ENCODE assay signal across 17 mouse cellular contexts in genomic region chr7:39675124-39675846, GRCm38 (mm10).
DNase-seq lines count a peak whose midpoint lies in the region; ATAC-seq and TF ChIP-seq lines count a peak whose summit lies in the region.
"Had no signal": no experiment of that assay in that cellular context is flagged by ENCODE, and none has a peak within 500 bp of the region (broad histone marks: within the 10 kb centered on the region; RNA-seq: fewer than 3 reads in every experiment).

No protein-coding gene starts in this region.

- TF ChIP-seq CTCF in kidney, postnatal 0 days (IDR thresholded peaks at IDR 0.05; ENCODE audit: low read depth): no peak

- H3K4me3 ChIP-seq in kidney, postnatal 0 days (replicated peaks; ENCODE audit: low read depth, low read length): no peak overlapping the region
- H3K4me3 ChIP-seq: forebrain, embryonic 13.5 days; midbrain, embryonic 12.5 days; neural tube, embryonic 12.5 days had no signal

- no peaks in the 10 kb centered on the region for H3K27me3 ChIP-seq in kidney, postnatal 0 days (ENCODE audit: insufficient read depth, low read length)
- H3K27me3 ChIP-seq: forebrain, embryonic 13.5 days; midbrain, embryonic 12.5 days; neural tube, embryonic 12.5 days had no signal

- H3K9ac ChIP-seq in kidney, postnatal 0 days (ENCODE audit: low read depth, low read length): no peak overlapping the region
- H3K9ac ChIP-seq: forebrain, embryonic 13.5 days; midbrain, embryonic 12.5 days; neural tube, embryonic 12.5 days had no signal

- no peak overlapping the region for H3K27ac ChIP-seq in kidney, postnatal 0 days
- H3K27ac ChIP-seq: forebrain, embryonic 13.5 days; midbrain, embryonic 12.5 days; neural tube, embryonic 12.5 days had no signal

- no peak overlapping the region for H3K4me2 ChIP-seq in kidney, postnatal 0 days (ENCODE audit: low read length)
- H3K4me2 ChIP-seq: forebrain, embryonic 13.5 days; midbrain, embryonic 12.5 days; neural tube, embryonic 12.5 days had no signal

- peak; percentile 66 for ATAC-seq in kidney, postnatal 0 days (replicated peaks; ENCODE audit: low FRiP score, low read depth)
- ATAC-seq: forebrain, embryonic 13.5 days had no signal

- no peaks in the 10 kb centered on the region for H3K9me3 ChIP-seq in kidney, postnatal 0 days (replicated peaks; ENCODE audit: low read length)
- H3K9me3 ChIP-seq: forebrain, embryonic 13.5 days; midbrain, embryonic 12.5 days; neural tube, embryonic 12.5 days had no signal

- 21% methylated on average over 8 of the region's 8 CpGs for WGBS in kidney, postnatal 0 days

- peak; percentile 6 for DNase-seq in kidney, adult 11 months
- DNase-seq in kidney, postnatal 14 days: no peak
- peak; percentile 68 for DNase-seq in forelimb bud, embryonic 11.5 days (ENCODE audit: low read depth, low spot score)
- DNase-seq in kidney, postnatal 0 days (ENCODE audit: low spot score): peak; percentile 19
- DNase-seq in mesoderm, embryonic 11.5 days (ENCODE audit: low read depth, low spot score): peak; percentile 30
- no peak for DNase-seq in layer of hippocampus, adult 11-12 months (ENCODE audit: low spot score)
- DNase-seq in gastrocnemius, postnatal 4 days (ENCODE audit: low spot score in 2 of 2): no peak
- no peak for DNase-seq in ovary, postnatal 14 days (ENCODE audit: low spot score)
- DNase-seq: adrenal gland, adult 2 months; cerebellum, adult 2 months; cerebellum, postnatal 36 days; gastrocnemius, postnatal 14 days; liver; lung, adult 2 months had no signal

- H3K36me3 ChIP-seq in kidney, postnatal 0 days (ENCODE audit: insufficient read depth, low read length): no peaks in the 10 kb centered on the region
- H3K36me3 ChIP-seq: midbrain, embryonic 12.5 days; neural tube, embryonic 12.5 days had no signal

- no peaks in the 10 kb centered on the region for H3K4me1 ChIP-seq in kidney, postnatal 0 days (replicated peaks; ENCODE audit: insufficient read depth, low read length)
- H3K4me1 ChIP-seq: forebrain, embryonic 13.5 days; midbrain, embryonic 12.5 days; neural tube, embryonic 12.5 days had no signal

Comparison
In these comparisons a context has a peak if more than half of its experiments do, and no peak if none do; other contexts are left out.
1. DNase-seq: peak in kidney, adult 11 months (single experiment), forelimb bud, embryonic 11.5 days (single experiment), kidney, postnatal 0 days (single experiment) and mesoderm, embryonic 11.5 days (single experiment); none in kidney, postnatal 14 days (single experiment), layer of hippocampus, adult 11-12 months (single experiment), gastrocnemius, postnatal 4 days (0 of 2) and ovary, postnatal 14 days (single experiment).